Mouse (Mus musculus) ES-E14 (cell line): Measurements from ENCODE around the gene Ms4a1.

Experiments
- CHD2 ChIP-seq: IDR thresholded peaks from 2 replicates; pipeline ENCODE4 v1.6.1; 2014; ENCODE audit warnings: mild to moderate bottlenecking, low read depth, low read length, inconsistent platforms
- HCFC1 ChIP-seq: IDR thresholded peaks from 2 replicates; pipeline ENCODE4 v1.6.1; 2012; ENCODE audit warnings: low read length, inconsistent platforms, borderline replicate concordance; ENCODE audit not compliant: insufficient read depth
- MAFK ChIP-seq: IDR thresholded peaks from 2 replicates; pipeline ENCODE4 v1.6.1; 2014; ENCODE audit warnings: mild to moderate bottlenecking, low read depth, low read length, inconsistent platforms; ENCODE audit not compliant: insufficient read depth
- ZNF384 ChIP-seq: IDR thresholded peaks from 2 replicates; pipeline ENCODE4 v1.6.1; 2012; ENCODE audit warnings: low read depth, low read length, inconsistent platforms

DNA sequence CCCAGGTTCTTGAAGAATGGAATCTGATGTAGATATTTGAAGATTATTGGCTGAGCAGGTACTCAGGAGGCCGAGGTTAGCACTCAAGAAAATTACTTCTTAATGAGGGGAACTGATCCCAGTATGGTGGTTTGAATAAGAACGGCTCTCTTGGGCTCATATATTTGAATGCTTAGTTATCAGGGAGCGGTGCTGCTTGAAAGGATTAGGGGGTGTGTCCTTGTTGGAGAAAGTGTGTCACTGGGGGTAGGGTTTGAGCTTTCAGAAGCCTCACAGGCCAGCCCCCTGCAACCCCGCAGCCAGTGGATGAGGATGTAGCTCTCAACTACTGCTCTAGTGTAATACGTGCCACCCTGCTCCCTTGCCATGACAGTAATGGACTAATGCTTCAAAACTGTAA lies 23.5 kb downstream of the Ms4a1 start:
- TF ChIP-seq CHD2 (no peak), ZNF384 (no peak), HCFC1 (no peak), MAFK (no peak)
